In the genomic region with DNA sequence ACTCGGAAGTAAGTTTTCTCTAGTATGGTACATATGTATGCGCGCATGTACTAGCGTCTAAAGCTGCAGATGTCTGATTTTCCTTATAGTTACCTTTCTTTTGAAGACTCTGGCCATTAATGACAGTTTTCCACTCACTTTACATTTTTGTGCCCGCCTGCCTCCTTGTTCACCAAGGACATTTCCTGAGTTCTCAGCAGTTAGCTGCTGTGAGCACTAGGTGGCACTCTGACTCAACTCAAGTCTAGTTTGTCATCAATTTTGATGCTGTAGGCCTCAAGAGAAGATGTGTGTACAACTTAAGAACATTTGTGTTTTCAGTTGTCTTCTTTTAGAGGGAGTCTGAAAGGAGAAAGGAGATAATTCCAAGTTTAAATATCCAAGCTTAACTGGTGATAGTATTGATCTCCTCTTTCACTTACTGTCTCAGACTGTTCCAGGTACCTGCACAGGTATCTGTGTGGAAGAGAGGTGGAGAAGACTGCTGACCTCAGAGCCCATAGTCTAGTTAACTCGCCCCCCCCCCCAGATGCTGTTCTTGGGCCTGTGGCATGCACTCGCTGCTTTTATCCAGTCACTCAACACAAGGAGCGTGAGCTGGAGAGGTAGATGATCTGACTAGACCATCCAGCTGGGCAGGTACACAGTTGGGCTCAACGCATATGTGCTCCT, we compare ENCODE assay signal across 9 mouse cellular contexts. TPM values are rescaled to one million over a fixed set of nuclear protein-coding genes. Genes with fewer than 3 reads are reported as not detected.
DNase-seq lines count a peak whose midpoint lies in the region; ATAC-seq and TF ChIP-seq lines count a peak whose summit lies in the region.
"Had no signal": no experiment of that assay in that cellular context is flagged by ENCODE, and none has a peak within 500 bp of the region (broad histone marks: within the 10 kb centered on the region; RNA-seq: fewer than 3 reads in every experiment).

No protein-coding gene starts in this region.

- 59% methylated on average over 8 of the region's 9 CpGs for WGBS in lung, postnatal 0 days

- H3K36me3 ChIP-seq in ES-Bruce4 (ENCODE audit: control insufficient read depth, insufficient read depth, low read length, poor library complexity, severe bottlenecking), result no peaks in the 10 kb centered on the region
- H3K36me3 ChIP-seq in lung, postnatal 0 days (ENCODE audit: insufficient read depth, low read length), result no peaks in the 10 kb centered on the region
- H3K36me3 ChIP-seq: limb, embryonic 13.5 days had no signal

- no peak overlapping the region for H3K4me3 ChIP-seq in ES-Bruce4 (ENCODE audit: low read depth, low read length)
- no peak overlapping the region for H3K4me3 ChIP-seq in lung, postnatal 0 days (ENCODE audit: low read depth, low read length)
- H3K4me3 ChIP-seq: limb, embryonic 13.5 days had no signal

- no peak for TF ChIP-seq EP300 in ES-Bruce4 (IDR thresholded peaks at IDR 0.05; ENCODE audit: insufficient read depth, low read depth, low read length)
- TF ChIP-seq EP300 in lung, postnatal 0 days (IDR thresholded peaks at IDR 0.05), result no peak

- no peak for TF ChIP-seq POLR2A in ES-Bruce4 (IDR thresholded peaks at IDR 0.05; ENCODE audit: insufficient read depth, low read length)

- no peak overlapping the region for H3K4me2 ChIP-seq in lung, postnatal 0 days (replicated peaks; ENCODE audit: low read depth, low read length)
- H3K4me2 ChIP-seq: limb, embryonic 13.5 days had no signal

- peak; percentile 62 for DNase-seq in adrenal gland, adult 2 months
- peak; percentile 82 for DNase-seq in embryo, embryonic 10.5 days (ENCODE audit: low spot score)
- DNase-seq in heart, adult 8-10 months (ENCODE audit: low spot score), result peak; percentile 79
- DNase-seq in kidney, postnatal 36 days, result peak; percentile 66 to 83
- peak; percentile 84 for DNase-seq in lung, postnatal 0 days (ENCODE audit: low spot score)
- DNase-seq in retina, embryonic 14.5 days (ENCODE audit: low spot score), result peak; percentile 82
- no peak for DNase-seq in Muller cell, postnatal 12 days (ENCODE audit: inconsistent ontology term)

- TF ChIP-seq CTCF in ES-Bruce4 (IDR thresholded peaks at IDR 0.05; ENCODE audit: low read depth, low read length), result peak; percentile 49
- peak; percentile 95 for TF ChIP-seq CTCF in lung, postnatal 0 days (IDR thresholded peaks at IDR 0.05)

- H3K27me3 ChIP-seq in ES-Bruce4 (ENCODE audit: control insufficient read depth, insufficient read depth, low read length, poor library complexity, severe bottlenecking), result no peaks in the 10 kb centered on the region
- H3K27me3 ChIP-seq in lung, postnatal 0 days (replicated peaks; ENCODE audit: insufficient read depth, low read length), result no peaks in the 10 kb centered on the region
- H3K27me3 ChIP-seq: limb, embryonic 13.5 days had no signal

- H3K9ac ChIP-seq in ES-Bruce4 (ENCODE audit: low read depth, poor library complexity, severe bottlenecking), result no peak overlapping the region
- H3K9ac ChIP-seq in lung, postnatal 0 days (replicated peaks; ENCODE audit: low read depth), result no peak overlapping the region
- H3K9ac ChIP-seq: limb, embryonic 13.5 days had no signal

- peak; percentile 65 for ATAC-seq in lung, postnatal 0 days

- no peaks in the 10 kb centered on the region for H3K9me3 ChIP-seq in ES-Bruce4 (replicated peaks; ENCODE audit: control insufficient read depth, insufficient read depth, low read length, poor library complexity, severe bottlenecking)
- no peaks in the 10 kb centered on the region for H3K9me3 ChIP-seq in lung, postnatal 0 days (ENCODE audit: low read length)
- H3K9me3 ChIP-seq: limb, embryonic 13.5 days had no signal

- peak overlapping the region; percentile 87; the same call in 1 of the 2 replicates for H3K27ac ChIP-seq in ES-Bruce4 (ENCODE audit: insufficient read depth, low read length)
- no peak overlapping the region for H3K27ac ChIP-seq in lung, postnatal 0 days (ENCODE audit: low read length)
- H3K27ac ChIP-seq: limb, embryonic 13.5 days had no signal

- H3K4me1 ChIP-seq in ES-Bruce4 (ENCODE audit: control insufficient read depth, insufficient read depth, low read length), result no peaks in the 10 kb centered on the region
- no peaks in the 10 kb centered on the region for H3K4me1 ChIP-seq in lung, postnatal 0 days (ENCODE audit: insufficient read depth, low read depth, low read length)

RNA-seq across cellular contexts. Expression of gene Sesn1, which starts 21.3 kb away (rescaled TPM):
- polyA plus RNA-seq in ES-Bruce4 (2011; ENCODE audit: insufficient read depth, insufficient read length, low read depth, missing spikeins), result 16.2 and 19.9 TPM in 2 replicates
- total RNA-seq in adrenal gland, adult 2 months (2021), result 10 to 100 TPM; 15.6 to 19.7 TPM
- polyA plus RNA-seq in adrenal gland, adult 2 months (2012; rRNA removed), result 12.3 and 12.4 TPM in 2 replicates
- total RNA-seq in heart, adult 8-10 months (2022), result 100 to 1,000 TPM in 2 of 4 experiments, 10 to 100 TPM in 2; 87.8 to 136 (median 109) TPM
- 26.5 and 36.6 TPM in 2 replicates for polyA plus RNA-seq in lung, postnatal 0 days (2015; fragmentation: Nextera tagmentation; extraction: Ambion mirVana)

RNA-seq across cellular contexts. Expression of gene Cep57l1, which starts 21.3 kb away (rescaled TPM):
- 42.6 and 44.9 TPM in 2 replicates for polyA plus RNA-seq in ES-Bruce4 (2011; ENCODE audit: insufficient read depth, insufficient read length, low read depth, missing spikeins)
- 1 to 10 TPM; 4.5 to 7.2 TPM for total RNA-seq in adrenal gland, adult 2 months (2021)
- 0.22 and 0.41 TPM in 2 replicates for polyA plus RNA-seq in adrenal gland, adult 2 months (2012; rRNA removed)
- 1 to 10 TPM; 2.1 to 4.3 (median 3.0) TPM for total RNA-seq in heart, adult 8-10 months (2022)
- polyA plus RNA-seq in lung, postnatal 0 days (2015; fragmentation: Nextera tagmentation; extraction: Ambion mirVana), result 5.9 and 6.3 TPM in 2 replicates
